ENCODE assay signal across 9 mouse cellular contexts in the genomic region with DNA sequence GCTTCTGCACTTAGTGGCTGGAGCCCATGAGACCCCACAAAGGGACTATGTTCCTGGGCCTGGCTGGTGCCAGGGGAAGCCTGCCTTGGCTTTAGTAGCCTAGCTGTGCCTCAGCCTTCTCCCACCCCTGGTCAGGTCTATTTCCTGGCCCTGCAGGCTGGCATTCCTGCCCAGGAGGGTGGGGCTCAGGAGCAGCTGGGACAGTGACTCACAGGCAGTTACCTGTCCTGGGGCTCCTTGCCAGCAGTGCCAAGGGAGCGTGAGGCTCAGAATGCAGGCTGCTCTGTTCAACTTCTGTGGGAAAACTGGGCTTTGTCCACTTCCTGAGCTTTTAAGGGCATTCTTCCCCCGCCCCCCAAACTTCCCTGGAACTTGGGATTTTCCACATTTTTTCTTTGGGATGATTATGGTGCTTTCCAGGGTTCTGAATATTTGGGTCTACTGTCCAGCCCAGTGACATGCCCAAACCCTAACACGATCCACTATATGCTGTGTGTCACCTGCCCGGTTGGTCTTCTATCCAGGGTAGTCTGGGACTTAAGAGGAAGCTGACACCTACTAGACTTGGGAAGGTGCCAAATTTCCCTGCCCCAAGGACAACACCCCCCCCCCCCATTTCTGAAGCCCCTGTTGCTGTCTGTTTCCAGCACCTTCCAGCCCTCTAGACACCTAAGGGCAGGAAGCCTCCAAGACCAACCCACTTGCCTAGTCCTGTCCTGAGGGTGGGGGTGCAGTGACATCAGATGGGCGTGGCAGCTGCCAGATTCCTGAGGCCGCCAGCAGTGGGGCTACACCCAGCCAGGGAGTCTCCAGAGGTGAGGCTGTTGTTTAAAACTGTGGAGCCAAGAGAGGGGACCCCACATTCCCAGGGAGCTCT. TPM values are rescaled to one million over a fixed set of nuclear protein-coding genes. Genes with fewer than 3 reads are reported as not detected.
DNase-seq lines count a peak whose midpoint lies in the region; ATAC-seq lines count a peak whose summit lies in the region.
"Had no signal": no experiment of that assay in that cellular context is flagged by ENCODE, and none has a peak within 500 bp of the region (broad histone marks: within the 10 kb centered on the region; RNA-seq: fewer than 3 reads in every experiment).

No protein-coding gene starts in this region.

- peak; percentile 23 for DNase-seq in midbrain, embryonic 11.5 days (ENCODE audit: low spot score, missing footprints)
- DNase-seq in midbrain, embryonic 10.5 days (ENCODE audit: low spot score) = no peak
- DNase-seq in thymus, postnatal 36 days = no peak
- DNase-seq in adipocyte (ENCODE audit: low spot score) = no peak
- DNase-seq: thymus, adult 18-20 months had no signal

- no peaks in the 10 kb centered on the region for H3K4me1 ChIP-seq in midbrain, embryonic 11.5 days (ENCODE audit: control insufficient read depth, insufficient read depth, low read length)
- peaks cover 9% of the 10 kb centered on the region for H3K4me1 ChIP-seq in midbrain, embryonic 10.5 days
- peaks cover 9% of the 10 kb centered on the region for H3K4me1 ChIP-seq in embryonic facial prominence, embryonic 13.5 days
- no peaks in the 10 kb centered on the region; the same call in 1 of the 2 replicates for H3K4me1 ChIP-seq in lung, embryonic 16.5 days (replicated peaks; ENCODE audit: control insufficient read depth, insufficient read depth, low read length)
- H3K4me1 ChIP-seq: neural tube, embryonic 15.5 days had no signal

- no peak overlapping the region for H3K4me3 ChIP-seq in midbrain, embryonic 11.5 days (ENCODE audit: low read depth, low read length)
- H3K4me3 ChIP-seq in midbrain, embryonic 10.5 days = no peak overlapping the region
- 0 out of 2 replicates have a peak overlapping the region, but pooled peaks have one; percentile 6 for H3K4me3 ChIP-seq in embryonic facial prominence, embryonic 13.5 days
- peak overlapping the region; percentile 28 for H3K4me3 ChIP-seq in lung, embryonic 16.5 days (ENCODE audit: low read length)
- H3K4me3 ChIP-seq: neural tube, embryonic 15.5 days had no signal

- no peaks in the 10 kb centered on the region for H3K9me3 ChIP-seq in midbrain, embryonic 11.5 days (ENCODE audit: control insufficient read depth, low read length)
- no peaks in the 10 kb centered on the region for H3K9me3 ChIP-seq in midbrain, embryonic 10.5 days (replicated peaks)
- no peaks in the 10 kb centered on the region for H3K9me3 ChIP-seq in embryonic facial prominence, embryonic 13.5 days
- no peaks in the 10 kb centered on the region for H3K9me3 ChIP-seq in lung, embryonic 16.5 days (ENCODE audit: control insufficient read depth, low read length)
- H3K9me3 ChIP-seq: neural tube, embryonic 15.5 days had no signal

- 66% methylated on average over 6 of the region's 6 CpGs for WGBS in midbrain, embryonic 11.5 days
- 74% methylated on average over 6 of the region's 6 CpGs for WGBS in midbrain, embryonic 10.5 days
- 56% methylated on average over 6 of the region's 6 CpGs for WGBS in embryonic facial prominence, embryonic 13.5 days
- WGBS in lung, embryonic 16.5 days = 34% methylated on average over 6 of the region's 6 CpGs

- no peak for ATAC-seq in midbrain, embryonic 11.5 days (ENCODE audit: low FRiP score)
- ATAC-seq in embryonic facial prominence, embryonic 13.5 days (ENCODE audit: insufficient number of reproducible peaks, insufficient read depth, low FRiP score, low TSS enrichment, low read depth) = peak; percentile 84
- peak; percentile 92 for ATAC-seq in lung, embryonic 16.5 days (ENCODE audit: low read depth)
- no peak for ATAC-seq in frontal cortex, adult (ENCODE audit: low TSS enrichment)

- H3K27ac ChIP-seq in midbrain, embryonic 11.5 days (ENCODE audit: low read depth, low read length) = no peak overlapping the region
- H3K27ac ChIP-seq in midbrain, embryonic 10.5 days (replicated peaks) = no peak overlapping the region
- peak overlapping the region; percentile 48; the same call in 1 of the 2 replicates for H3K27ac ChIP-seq in embryonic facial prominence, embryonic 13.5 days
- peak overlapping the region; percentile 75 for H3K27ac ChIP-seq in lung, embryonic 16.5 days (ENCODE audit: low read length)
- H3K27ac ChIP-seq: neural tube, embryonic 15.5 days had no signal

- no peaks in the 10 kb centered on the region for H3K27me3 ChIP-seq in midbrain, embryonic 11.5 days (ENCODE audit: control insufficient read depth, insufficient read depth, low read length)
- 0 out of 2 replicates have a peak, but pooled peaks cover 13% of the 10 kb centered on the region for H3K27me3 ChIP-seq in midbrain, embryonic 10.5 days (ENCODE audit: low read depth, poor library complexity, severe bottlenecking)
- no peaks in the 10 kb centered on the region for H3K27me3 ChIP-seq in embryonic facial prominence, embryonic 13.5 days
- H3K27me3 ChIP-seq in lung, embryonic 16.5 days (ENCODE audit: control insufficient read depth, insufficient read depth, low read depth, low read length) = no peaks in the 10 kb centered on the region
- H3K27me3 ChIP-seq: neural tube, embryonic 15.5 days had no signal

- no peak overlapping the region for H3K4me2 ChIP-seq in midbrain, embryonic 11.5 days
- H3K4me2 ChIP-seq in embryonic facial prominence, embryonic 13.5 days = peak overlapping the region; percentile 44
- peak overlapping the region; percentile 51 for H3K4me2 ChIP-seq in lung, embryonic 16.5 days (ENCODE audit: low read depth, low read length)
- H3K4me2 ChIP-seq: neural tube, embryonic 15.5 days had no signal

- no peaks in the 10 kb centered on the region for H3K36me3 ChIP-seq in midbrain, embryonic 11.5 days (ENCODE audit: control insufficient read depth, insufficient read depth, low read length)
- no peaks in the 10 kb centered on the region for H3K36me3 ChIP-seq in midbrain, embryonic 10.5 days
- no peaks in the 10 kb centered on the region for H3K36me3 ChIP-seq in embryonic facial prominence, embryonic 13.5 days
- no peaks in the 10 kb centered on the region for H3K36me3 ChIP-seq in lung, embryonic 16.5 days (ENCODE audit: control insufficient read depth, insufficient read depth, low read length)
- H3K36me3 ChIP-seq: neural tube, embryonic 15.5 days had no signal

- no peak overlapping the region for H3K9ac ChIP-seq in midbrain, embryonic 11.5 days (ENCODE audit: low read length)
- no peak overlapping the region for H3K9ac ChIP-seq in embryonic facial prominence, embryonic 13.5 days
- peak overlapping the region; percentile 8; the same call in 1 of the 2 replicates for H3K9ac ChIP-seq in lung, embryonic 16.5 days (ENCODE audit: low read length)
- H3K9ac ChIP-seq: neural tube, embryonic 15.5 days had no signal

RNA-seq across cellular contexts. Expression of a gene that starts 28.4 kb away (rescaled TPM):
- 7.9 and 11.4 TPM in 2 replicates for polyA plus RNA-seq in midbrain, embryonic 11.5 days (2014; fragmentation: Nextera tagmentation; extraction: Ambion mirVana)
- polyA plus RNA-seq in midbrain, embryonic 10.5 days (2016; fragmentation: Nextera tagmentation; extraction: Ambion mirVana) = 9.0 and 10.3 TPM in 2 replicates
- 21.8 and 27.8 TPM in 2 replicates for polyA plus RNA-seq in embryonic facial prominence, embryonic 13.5 days (2015; fragmentation: Nextera tagmentation; extraction: Ambion mirVana)
- polyA plus RNA-seq in lung, embryonic 16.5 days (2015; fragmentation: Nextera tagmentation; extraction: Ambion mirVana) = 263 and 312 TPM in 2 replicates

RNA-seq across cellular contexts. Expression of a gene that starts 37.6 kb away (rescaled TPM):
- 0.23 TPM in 1 of 2 replicates, not detected in the other for polyA plus RNA-seq in midbrain, embryonic 11.5 days (2014; fragmentation: Nextera tagmentation; extraction: Ambion mirVana)
- polyA plus RNA-seq in midbrain, embryonic 10.5 days (2016; fragmentation: Nextera tagmentation; extraction: Ambion mirVana) = 0.09 TPM in 1 of 2 replicates, not detected in the other
- 0.39 and 0.60 TPM in 2 replicates for polyA plus RNA-seq in embryonic facial prominence, embryonic 13.5 days (2015; fragmentation: Nextera tagmentation; extraction: Ambion mirVana)
- polyA plus RNA-seq in lung, embryonic 16.5 days (2015; fragmentation: Nextera tagmentation; extraction: Ambion mirVana) = 64.3 and 86.1 TPM in 2 replicates

Comparison
In these comparisons a context has a peak if more than half of its experiments do, and no peak if none do; other contexts are left out.
1. ATAC-seq: peak in embryonic facial prominence, embryonic 13.5 days (single experiment) and lung, embryonic 16.5 days (single experiment); none in midbrain, embryonic 11.5 days (single experiment) and frontal cortex, adult (single experiment).
2. H3K27ac ChIP-seq: peak in embryonic facial prominence, embryonic 13.5 days (single experiment) and lung, embryonic 16.5 days (single experiment); none in midbrain, embryonic 11.5 days (single experiment) and midbrain, embryonic 10.5 days (single experiment).
3. H3K4me3 ChIP-seq: peak in embryonic facial prominence, embryonic 13.5 days (single experiment) and lung, embryonic 16.5 days (single experiment); none in midbrain, embryonic 11.5 days (single experiment) and midbrain, embryonic 10.5 days (single experiment).
4. RNA of a gene that starts 37.6 kb away (polyA plus RNA-seq): 64.3 to 86.1 TPM in lung, embryonic 16.5 days; 0.39 to 0.60 TPM in embryonic facial prominence, embryonic 13.5 days, 0.09 TPM in midbrain, embryonic 10.5 days and 0.23 TPM in midbrain, embryonic 11.5 days; every median in the first group is over 10 times any median in the second.